ENCODE assay signal across 30 mouse cellular contexts in the genomic region with DNA sequence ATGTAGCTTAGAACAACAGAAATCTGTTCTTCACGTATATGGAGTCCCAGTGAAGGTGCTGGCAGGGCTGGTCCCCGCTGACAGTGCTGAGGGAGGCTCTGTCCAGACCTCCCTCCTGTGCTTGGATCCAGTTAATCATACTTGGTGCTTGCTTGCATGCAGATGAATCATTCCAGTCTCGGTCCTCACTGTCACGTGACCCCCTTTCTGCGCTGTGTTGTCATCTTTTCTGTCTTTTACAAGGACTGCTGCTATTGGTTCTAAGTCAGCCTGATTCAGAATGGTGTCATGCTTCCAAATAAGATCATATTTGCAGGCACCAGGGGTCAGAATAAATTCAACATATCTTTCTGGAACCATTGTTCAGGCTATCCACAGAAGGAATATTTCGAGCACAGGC. TPM values are rescaled to one million over a fixed set of nuclear protein-coding genes. Genes with fewer than 3 reads are reported as not detected.
DNase-seq lines count a peak whose midpoint lies in the region; ATAC-seq and TF ChIP-seq lines count a peak whose summit lies in the region.
"Had no signal": no experiment of that assay in that cellular context is flagged by ENCODE, and none has a peak within 500 bp of the region (broad histone marks: within the 10 kb centered on the region; RNA-seq: fewer than 3 reads in every experiment).

No protein-coding gene starts in this region.

- dilution Hi-C loops in CH12.LX (cut with MboI; ENCODE audit: extremely low pct_ligation_motif_present, extremely low pct_unique_long_range_greater_than_20kb, low sequenced_read_pairs), result no loop called here

- peaks cover 88% of the 10 kb centered on the region for H3K27me3 ChIP-seq in CH12.LX (replicated peaks)
- no peaks in the 10 kb centered on the region for H3K27me3 ChIP-seq in myocyte (ENCODE audit: control insufficient read depth, insufficient read depth, insufficient read length)
- H3K27me3 ChIP-seq in hindbrain, embryonic 13.5 days, result no peaks in the 10 kb centered on the region
- H3K27me3 ChIP-seq: forebrain, embryonic 13.5 days; hindbrain, embryonic 12.5 days; intestine, embryonic 15.5 days had no signal

- no peak for TF ChIP-seq RAD21 in CH12.LX (IDR thresholded peaks at IDR 0.05; ENCODE audit: low read depth, low read length)

- no peaks in the 10 kb centered on the region for H3K9me3 ChIP-seq in CH12.LX (replicated peaks; ENCODE audit: low read length)
- no peaks in the 10 kb centered on the region for H3K9me3 ChIP-seq in hindbrain, embryonic 13.5 days
- H3K9me3 ChIP-seq: forebrain, embryonic 10.5 days; forebrain, embryonic 13.5 days; heart, embryonic 10.5 days; hindbrain, embryonic 12.5 days; intestine, embryonic 15.5 days had no signal

- no peak overlapping the region for H3ac ChIP-seq in myocyte (ENCODE audit: control insufficient read depth, insufficient read length)

- TF ChIP-seq CTCF in CH12.LX (conservative IDR thresholded peaks at IDR 0.05 in 1 of 2, IDR thresholded peaks at IDR 0.05 in 1 of 2; ENCODE audit: low read depth in 2 of 2, low read length in 2 of 2), result no peak

- in situ Hi-C loops in CH12.LX (cut with MboI; ENCODE audit: low pct_ligation_motif_present, low pct_unique_long_range_greater_than_20kb, low sequenced_read_pairs), result no loop called here

- WGBS in hindbrain, embryonic 13.5 days, result 92% methylated on average over 6 of the region's 6 CpGs

- DNase-seq in adrenal gland, postnatal 36 days, result peak; percentile 35 to 54
- no peak for DNase-seq in adrenal gland, postnatal 10 days
- no peak for DNase-seq in CH12.LX (ENCODE audit: extremely low read depth)
- DNase-seq in right cerebral cortex, postnatal 10 days (ENCODE audit: low spot score in 2 of 2), result no peak
- DNase-seq: cerebellum, adult 18-20 months; cerebellum, adult 9-10 months; cerebellum, postnatal 14 days; gastrocnemius, postnatal 10 days; gastrocnemius, postnatal 36 days; heart, adult 2 months; kidney, adult 11 months had no signal

- H3K36me3 ChIP-seq in CH12.LX (replicated peaks in 1 of 2; ENCODE audit: control insufficient read depth in 1 of 2, insufficient read depth in 1 of 2, low read length in 1 of 2), result no peaks in the 10 kb centered on the region
- H3K36me3 ChIP-seq in myocyte (ENCODE audit: control insufficient read depth, insufficient read depth), result no peaks in the 10 kb centered on the region
- peaks cover 87% of the 10 kb centered on the region for H3K36me3 ChIP-seq in hindbrain, embryonic 13.5 days

- no peak for TF ChIP-seq POLR2A in CH12.LX (IDR thresholded peaks at IDR 0.05; ENCODE audit: low read depth, low read length)
- no peak for TF ChIP-seq POLR2A in myocyte (IDR thresholded peaks at IDR 0.05; ENCODE audit: insufficient read length, low read depth)

- no peak overlapping the region for H3K4me3 ChIP-seq in CH12.LX (replicated peaks in 1 of 3; ENCODE audit: low read depth in 2 of 3, low read length in 2 of 3, poor library complexity in 1 of 3)
- H3K4me3 ChIP-seq in myocyte, result no peak overlapping the region
- no peak overlapping the region for H3K4me3 ChIP-seq in hindbrain, embryonic 13.5 days
- H3K4me3 ChIP-seq: forebrain, embryonic 10.5 days; forebrain, embryonic 13.5 days; heart, adult 2 months; heart, embryonic 10.5 days; hindbrain, embryonic 12.5 days; intestine, embryonic 15.5 days had no signal

- no peak overlapping the region for H3K9ac ChIP-seq in CH12.LX (ENCODE audit: insufficient read depth, low read depth)
- no peak overlapping the region for H3K9ac ChIP-seq in hindbrain, embryonic 13.5 days
- H3K9ac ChIP-seq: forebrain, embryonic 13.5 days; hindbrain, embryonic 12.5 days; intestine, embryonic 15.5 days had no signal

- H3K79me2 ChIP-seq in CH12.LX (replicated peaks; ENCODE audit: control insufficient read depth, extremely low read depth, insufficient read depth, poor library complexity, severe bottlenecking) (no peaks in the 10 kb centered on the region), myocyte (ENCODE audit: control insufficient read depth, insufficient read depth) (no peaks in the 10 kb centered on the region)

- H3K4me2 ChIP-seq in CH12.LX (ENCODE audit: insufficient read depth, low read depth, poor library complexity, severe bottlenecking), result no peak overlapping the region
- H3K4me2 ChIP-seq in myocyte (ENCODE audit: low read depth), result no peak overlapping the region
- no peak overlapping the region for H3K4me2 ChIP-seq in hindbrain, embryonic 13.5 days
- H3K4me2 ChIP-seq: forebrain, embryonic 13.5 days; hindbrain, embryonic 12.5 days; intestine, embryonic 15.5 days had no signal

- H3K27ac ChIP-seq in CH12.LX (ENCODE audit: insufficient read depth, low read depth), result no peak overlapping the region
- no peak overlapping the region for H3K27ac ChIP-seq in hindbrain, embryonic 13.5 days
- H3K27ac ChIP-seq: forebrain, embryonic 10.5 days; forebrain, embryonic 13.5 days; heart, adult 2 months; heart, embryonic 10.5 days; hindbrain, embryonic 12.5 days; intestine, embryonic 15.5 days had no signal

- TF ChIP-seq EP300 in CH12.LX (IDR thresholded peaks at IDR 0.05; ENCODE audit: low read length), result no peak

- peaks cover 0 to 6% of the 10 kb centered on the region in 2 experiments; a peak in 2 of 4 replicates for H3K4me1 ChIP-seq in CH12.LX (ENCODE audit: control insufficient read depth in 1 of 2, insufficient read depth in 2 of 2)
- H3K4me1 ChIP-seq in hindbrain, embryonic 13.5 days (replicated peaks), result peaks cover 9% of the 10 kb centered on the region
- H3K4me1 ChIP-seq: forebrain, embryonic 13.5 days had no signal

- ATAC-seq in hindbrain, embryonic 13.5 days (ENCODE audit: low FRiP score), result no peak
- ATAC-seq: activated CD4-positive, CD25-positive, alpha-beta regulatory T cell, adult 4 months; forebrain, embryonic 13.5 days; forebrain, embryonic 16.5 days; hindbrain, embryonic 16.5 days; intestine, embryonic 15.5 days had no signal

TF ChIP-seq in CH12.LX, 34 proteins besides CTCF, POLR2A, EP300 and RAD21 (continues in another document):
- TF ChIP-seq JUN (IDR thresholded peaks at IDR 0.05; ENCODE audit: insufficient read depth, low read depth, low read length) (no peak), CHD1 (IDR thresholded peaks at IDR 0.05; ENCODE audit: low read depth, low read length) (no peak), MAZ (IDR thresholded peaks at IDR 0.05; ENCODE audit: low read depth, low read length) (no peak), TBP (conservative IDR thresholded peaks at IDR 0.05; ENCODE audit: low read depth, low read length) (no peak), E2F4 (IDR thresholded peaks at IDR 0.05; ENCODE audit: insufficient replicate concordance, low read depth, low read length) (no peak), RCOR1 (conservative IDR thresholded peaks at IDR 0.05; ENCODE audit: low read depth, low read length) (no peak), ETS1 (conservative IDR thresholded peaks at IDR 0.05; ENCODE audit: low read depth, low read length) (no peak), ZC3H11A (IDR thresholded peaks at IDR 0.05; ENCODE audit: low read depth, low read length) (no peak), SIN3A (IDR thresholded peaks at IDR 0.05; ENCODE audit: low read length) (no peak), CHD2 (IDR thresholded peaks at IDR 0.05; ENCODE audit: low read length) (no peak), USF2 (conservative IDR thresholded peaks at IDR 0.05; ENCODE audit: low read depth, low read length) (peak; percentile 23), ZKSCAN1 (IDR thresholded peaks at IDR 0.05; ENCODE audit: borderline replicate concordance, low read depth, low read length) (no peak)

TF ChIP-seq in myocyte, 11 proteins besides CTCF, POLR2A, EP300 and RAD21:
- TF ChIP-seq REST (IDR thresholded peaks at IDR 0.05; ENCODE audit: insufficient read depth, insufficient read length) (no peak), USF1 (IDR thresholded peaks at IDR 0.05; ENCODE audit: low read depth) (peak; percentile 89)

RNA-seq across cellular contexts. Expression of a gene that starts 17.7 kb away (rescaled TPM):
- 1 to 10 TPM; 1.7 to 2.0 TPM for total RNA-seq in adrenal gland, postnatal 36 days (2021)
- total RNA-seq in adrenal gland, postnatal 10 days (2021), result 1 to 10 TPM; 1.4 to 4.3 TPM
- total RNA-seq in CH12.LX (2012; rRNA removed) (not detected in 2 replicates), CH12.LX (2014; rRNA removed) (not detected in 2 replicates)
- polyA plus RNA-seq in CH12.LX (2012; ENCODE audit: insufficient read length, low read depth) (not detected in 2 replicates), myocyte (2012; fragmentation: generic; extraction: Trizol) (not detected)
- polyA plus RNA-seq in hindbrain, embryonic 13.5 days (2015; fragmentation: Nextera tagmentation; extraction: Ambion mirVana), result 0.10 TPM in 1 of 2 replicates, not detected in the other
- total RNA-seq: gastrocnemius, adult 18-20 months; gastrocnemius, postnatal 10 days; gastrocnemius, postnatal 36 days; granulocyte monocyte progenitor cell, adult 5-6 weeks; heart, adult 2 months; heart, postnatal 25 days; hematopoietic stem cell, adult 5-6 weeks; MEL had no signal
- polyA plus RNA-seq: activated CD4-positive, CD25-positive, alpha-beta regulatory T cell, adult 4 months; embryonic facial prominence, embryonic 11.5 days; embryonic facial prominence, embryonic 14.5 days; forebrain, embryonic 10.5 days; forebrain, embryonic 13.5 days; forebrain, embryonic 16.5 days; heart, embryonic 14.5 days; heart, postnatal 0 days; hindbrain, embryonic 12.5 days; hindbrain, embryonic 16.5 days had no signal

RNA-seq across cellular contexts. Expression of a gene that starts 29.8 kb away (rescaled TPM):
- under 1 TPM in 1 of 2 experiments, not detected in 1; 0.66 TPM for total RNA-seq in adrenal gland, postnatal 36 days (2021)
- not detected for total RNA-seq in adrenal gland, postnatal 10 days (2021)
- total RNA-seq in CH12.LX (2012; rRNA removed) (not detected in 2 replicates), CH12.LX (2014; rRNA removed) (not detected in 2 replicates)
- polyA plus RNA-seq in CH12.LX (2012; ENCODE audit: insufficient read length, low read depth) (not detected in 2 replicates), myocyte (2012; fragmentation: generic; extraction: Trizol) (not detected)
- polyA plus RNA-seq in hindbrain, embryonic 13.5 days (2015; fragmentation: Nextera tagmentation; extraction: Ambion mirVana), result 0.38 TPM in 1 of 2 replicates, not detected in the other
- total RNA-seq: gastrocnemius, adult 18-20 months; gastrocnemius, postnatal 10 days; gastrocnemius, postnatal 36 days; granulocyte monocyte progenitor cell, adult 5-6 weeks; heart, adult 2 months; heart, postnatal 25 days; hematopoietic stem cell, adult 5-6 weeks; MEL had no signal
- polyA plus RNA-seq: activated CD4-positive, CD25-positive, alpha-beta regulatory T cell, adult 4 months; embryonic facial prominence, embryonic 11.5 days; embryonic facial prominence, embryonic 14.5 days; forebrain, embryonic 10.5 days; forebrain, embryonic 13.5 days; heart, adult 2 months; heart, embryonic 10.5 days; heart, embryonic 14.5 days; heart, postnatal 0 days; hindbrain, embryonic 12.5 days; hindbrain, embryonic 16.5 days; intestine, embryonic 15.5 days had no signal

RNA-seq across cellular contexts. Expression of a gene that starts 58.4 kb away (rescaled TPM):
- total RNA-seq in adrenal gland, postnatal 36 days (2021), result 1 to 10 TPM; 3.1 to 6.9 TPM
- total RNA-seq in adrenal gland, postnatal 10 days (2021), result 1 to 10 TPM in 1 of 2 experiments, under 1 TPM in 1; 0.94 to 5.1 TPM
- total RNA-seq in CH12.LX (2012; rRNA removed), result 0.08 TPM in 1 of 2 replicates, not detected in the other
- not detected in 2 replicates for total RNA-seq in CH12.LX (2014; rRNA removed)
- not detected in 2 replicates for polyA plus RNA-seq in CH12.LX (2012; ENCODE audit: insufficient read length, low read depth)
- polyA plus RNA-seq in myocyte (2012; fragmentation: generic; extraction: Trizol), result not detected
- 3.7 and 4.2 TPM in 2 replicates for polyA plus RNA-seq in hindbrain, embryonic 13.5 days (2015; fragmentation: Nextera tagmentation; extraction: Ambion mirVana)
- total RNA-seq: gastrocnemius, postnatal 10 days; gastrocnemius, postnatal 36 days; granulocyte monocyte progenitor cell, adult 5-6 weeks; hematopoietic stem cell, adult 5-6 weeks had no signal
- polyA plus RNA-seq: activated CD4-positive, CD25-positive, alpha-beta regulatory T cell, adult 4 months; embryonic facial prominence, embryonic 11.5 days; forebrain, embryonic 10.5 days; forebrain, embryonic 13.5 days; forebrain, embryonic 16.5 days; heart, embryonic 14.5 days had no signal

Comparison
In these comparisons a context has a peak if more than half of its experiments do, and no peak if none do; other contexts are left out.
1. DNase-seq: peak in adrenal gland, postnatal 36 days (2 of 2); none in adrenal gland, postnatal 10 days (single experiment), CH12.LX (single experiment) and right cerebral cortex, postnatal 10 days (0 of 2).